Mouse (Mus musculus) cortical plate, adult 2 months (tissue): ENCODE measurements around the gene Fen1. TPM values are rescaled to one million over a fixed set of nuclear protein-coding genes. Genes with fewer than 3 reads are reported as not detected.

Experiments
- H3K27ac ChIP-seq: fragments of 200-500 bp; 2 replicates; pipeline ENCODE4 v1.5.1; 2012; ENCODE audit warnings: low read length, control low read depth, inconsistent platforms; ENCODE audit not compliant: insufficient read depth
- H3K4me1 ChIP-seq: fragments of 200-500 bp; 2 replicates; pipeline ENCODE4 v1.6.1; 2011; ENCODE audit warnings: low read length; ENCODE audit not compliant: control insufficient read depth, insufficient read depth
- H3K4me3 ChIP-seq: fragments of 200-500 bp; 2 replicates; pipeline ENCODE4 v1.5.1; 2011; ENCODE audit warnings: mild to moderate bottlenecking, low read length, control low read depth; ENCODE audit not compliant: insufficient read depth
- CTCF ChIP-seq: fragments of 200-500 bp; IDR thresholded peaks from 2 replicates; pipeline ENCODE4 v1.5.1; 2011; ENCODE audit warnings: mild to moderate bottlenecking, control low read depth, low read length; ENCODE audit not compliant: insufficient read depth; ENCODE audit errors: extremely low read depth
- POLR2A ChIP-seq: fragments of 200-500 bp; IDR thresholded peaks from 2 replicates; pipeline ENCODE4 v1.6.1; 2011; ENCODE audit warnings: mild to moderate bottlenecking, low read length, control low read depth; ENCODE audit not compliant: insufficient read depth; ENCODE audit errors: extremely low read depth
- polyA plus RNA-seq: library from polyadenylated mRNA; depleted of rRNA; stranded (reverse); fragments of >200 nt; gene quantifications from 2 replicates; pipeline ENCODE4 v1.2.3, GENCODE M21; 2012

The Fen1 gene
- polyA plus RNA-seq, 1 experiment: 12.5 TPM

GRCm38 (mm10) chr19:10235784-10236565 lies 32.0 kb upstream of the Fen1 start:
- H3K4me1 ChIP-seq: no peaks in the 10 kb centered on the region

GRCm38 (mm10) chr19:10232327-10233017 lies 28.5 kb upstream of the Fen1 start:
- Histone ChIP-seq H3K4me1 (no peaks in the 10 kb centered on the region), H3K27ac (peak overlapping the region; percentile 12; the same call in 1 of the 2 replicates), H3K4me3 (no peak overlapping the region)
- TF ChIP-seq POLR2A (no peak), CTCF (no peak)

More at GRCm38 (mm10) chr19:10235784-10236565, 32.0 kb upstream of the Fen1 start:
- TF ChIP-seq POLR2A: no peak
- TF ChIP-seq CTCF: no peak
- Histone ChIP-seq H3K4me3 (no peak overlapping the region), H3K27ac (no peak overlapping the region)

GRCm38 (mm10) chr19:10231871-10232270 lies 27.9 kb upstream of the Fen1 start:
- no peak overlapping the region for H3K4me3 ChIP-seq
- peak overlapping the region; percentile 34; the same call in 1 of the 2 replicates for H3K27ac ChIP-seq
- no peak for TF ChIP-seq POLR2A
- no peak for TF ChIP-seq CTCF
- no peaks in the 10 kb centered on the region for H3K4me1 ChIP-seq

- Histone ChIP-seq H3K4me1 (no peaks in the 10 kb centered on the region), H3K27ac (no peak overlapping the region), H3K4me3 (no peak overlapping the region)
- no peak for TF ChIP-seq POLR2A
These were observed 27.0 kb upstream of the Fen1 start for GRCm38 (mm10) chr19:10231016-10231415.

GRCm38 (mm10) chr19:10225767-10226166 lies 21.8 kb upstream of the Fen1 start:
- H3K4me3 ChIP-seq: no peak overlapping the region
- no peaks in the 10 kb centered on the region for H3K4me1 ChIP-seq
- H3K27ac ChIP-seq: no peak overlapping the region
- TF ChIP-seq POLR2A (no peak), CTCF (no peak)

- Histone ChIP-seq H3K4me3 (no peak overlapping the region), H3K4me1 (no peaks in the 10 kb centered on the region), H3K27ac (no peak overlapping the region)
- no peak for TF ChIP-seq POLR2A
- TF ChIP-seq CTCF: no peak
These were observed 20.9 kb upstream of the Fen1 start for GRCm38 (mm10) chr19:10224637-10225453.

- Histone ChIP-seq H3K4me3 (no peak overlapping the region), H3K4me1 (no peaks in the 10 kb centered on the region), H3K27ac (no peak overlapping the region)
- no peak for TF ChIP-seq CTCF
- TF ChIP-seq POLR2A: no peak
These were observed 19.6 kb upstream of the Fen1 start for GRCm38 (mm10) chr19:10223561-10223960.

GRCm38 (mm10) chr19:10222656-10223055 lies 18.7 kb upstream of the Fen1 start:
- TF ChIP-seq CTCF (no peak), POLR2A (no peak)
- Histone ChIP-seq H3K4me3 (no peak overlapping the region), H3K4me1 (no peaks in the 10 kb centered on the region), H3K27ac (no peak overlapping the region)

- Histone ChIP-seq H3K4me3 (no peak overlapping the region), H3K27ac (no peak overlapping the region), H3K4me1 (no peaks in the 10 kb centered on the region)
- TF ChIP-seq CTCF: no peak
- no peak for TF ChIP-seq POLR2A
These were observed 17.6 kb upstream of the Fen1 start for GRCm38 (mm10) chr19:10221585-10221984.

- H3K4me1 ChIP-seq: no peaks in the 10 kb centered on the region
- TF ChIP-seq CTCF (no peak), POLR2A (no peak)
- no peak overlapping the region for H3K4me3 ChIP-seq
- H3K27ac ChIP-seq: no peak overlapping the region
These were observed 15.6 kb upstream of the Fen1 start for GRCm38 (mm10) chr19:10219593-10219992.
